Mouse (Mus musculus): ENCODE measurements around the gene Maml1. TPM values are rescaled to one million over a fixed set of nuclear protein-coding genes. Genes with fewer than 3 reads are reported as not detected.

The Maml1 gene
- total and polyA plus RNA-seq, 3 experiments, result 20.8 to 27.8 (median 26.8) TPM

DNA sequence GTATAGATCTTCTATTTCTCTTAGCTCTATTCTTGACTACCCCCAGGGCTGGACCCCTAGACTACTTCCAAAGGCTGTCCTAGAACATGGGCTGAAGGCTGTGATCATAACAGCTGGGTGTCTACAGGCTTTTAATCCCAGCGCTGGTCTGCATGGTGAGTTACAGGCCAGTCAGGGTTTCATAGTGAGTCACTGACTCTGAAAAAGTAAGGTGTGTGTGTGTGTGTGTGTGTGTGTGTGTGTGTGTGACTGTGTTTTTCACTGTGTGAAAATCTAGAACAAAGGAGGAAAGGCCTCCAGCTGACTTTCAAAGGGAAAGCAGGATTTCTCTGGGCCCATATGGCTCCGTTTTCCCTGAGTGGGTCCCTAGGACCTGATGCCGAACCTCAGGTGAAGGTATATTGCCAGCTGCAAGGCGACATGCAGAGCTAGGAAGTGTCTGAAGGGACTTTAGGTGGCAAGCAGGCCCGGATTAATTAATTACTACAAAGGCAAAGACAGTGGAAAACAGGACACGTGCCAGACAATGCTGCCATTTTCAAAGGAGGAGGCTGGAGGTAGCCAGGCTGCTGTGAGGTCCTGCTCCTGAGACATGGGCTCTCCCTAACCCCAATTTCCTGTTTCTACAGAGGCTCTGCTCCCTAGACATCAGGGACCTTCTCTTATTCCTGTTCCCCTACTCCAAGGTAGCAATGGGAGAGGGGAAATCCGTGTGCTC, 69.4 kb downstream of the Maml1 start:
- DNase-seq, result no peak

DNA sequence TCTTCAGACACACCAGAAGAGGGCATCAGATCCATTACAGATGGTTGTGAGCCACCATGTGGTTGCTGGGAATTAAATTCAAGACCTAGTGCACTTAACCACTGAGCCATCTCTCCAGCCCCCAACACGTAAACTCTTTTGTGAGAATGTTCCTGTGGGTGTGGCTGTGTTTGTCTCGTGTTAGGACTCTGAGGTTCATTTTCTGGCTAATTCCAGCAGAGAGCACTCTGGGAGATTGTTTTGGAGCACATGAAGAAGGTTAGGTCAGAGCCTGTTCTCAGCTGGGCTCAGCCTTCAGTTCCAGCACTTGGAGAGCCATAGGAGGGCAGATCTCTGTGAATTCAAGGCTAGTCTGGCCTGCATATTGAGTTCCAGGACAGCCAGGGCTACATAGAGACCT, 72.3 kb downstream of the Maml1 start:
- no peak for DNase-seq

DNA sequence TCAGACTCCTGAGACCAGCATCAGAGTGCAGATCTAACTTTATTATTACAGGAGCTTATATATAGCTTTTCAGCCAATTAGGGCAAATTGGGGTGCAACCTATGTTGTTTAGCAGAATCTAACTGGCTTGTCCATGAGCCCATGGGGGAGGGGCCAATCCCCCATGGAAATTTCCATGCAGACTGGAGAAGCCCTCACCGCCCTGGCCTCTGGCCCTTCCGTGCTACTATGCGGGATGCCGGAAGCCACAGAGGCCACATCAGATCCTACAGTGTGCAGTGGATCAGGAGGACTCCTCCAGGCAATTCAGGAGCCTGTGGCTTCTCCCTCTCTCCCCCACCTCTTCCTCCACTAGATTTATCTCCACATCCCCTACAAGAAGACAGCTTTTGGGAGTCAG, 74.3 kb downstream of the Maml1 start:
- peak; percentile 70 for DNase-seq

DNA sequence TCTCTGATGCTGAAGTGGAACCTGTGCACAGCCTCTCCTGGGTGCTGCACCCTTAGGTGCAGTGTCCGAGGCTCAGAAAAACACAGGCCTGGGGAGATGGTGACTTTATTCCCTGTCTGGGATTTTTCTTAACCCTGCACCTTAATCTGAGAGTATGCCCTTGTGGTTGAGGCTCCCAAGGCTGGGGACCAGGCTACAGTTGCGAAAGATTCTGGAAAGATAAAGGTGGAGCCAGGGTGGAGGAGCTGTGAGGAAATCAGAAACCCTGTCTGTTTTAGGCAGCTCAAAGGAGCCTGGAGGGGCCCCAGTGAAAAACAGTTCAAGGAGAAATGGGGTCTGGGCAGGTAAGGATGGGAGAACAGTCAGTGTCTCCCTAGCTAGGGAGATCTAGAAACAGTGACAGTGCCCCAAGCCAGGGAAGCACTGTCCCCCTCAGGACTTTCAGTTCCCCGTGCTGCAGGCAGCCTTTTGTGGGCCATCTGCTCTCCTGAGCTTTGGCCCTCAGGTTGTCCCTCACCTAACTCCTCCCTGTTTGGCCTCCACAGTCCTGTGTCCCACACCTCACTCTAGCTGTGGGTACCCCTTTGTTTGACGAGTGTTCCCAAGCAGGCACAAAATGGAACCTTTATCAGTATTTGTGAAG, 75.3 kb downstream of the Maml1 start:
- peak; percentile 79 for DNase-seq

DNA sequence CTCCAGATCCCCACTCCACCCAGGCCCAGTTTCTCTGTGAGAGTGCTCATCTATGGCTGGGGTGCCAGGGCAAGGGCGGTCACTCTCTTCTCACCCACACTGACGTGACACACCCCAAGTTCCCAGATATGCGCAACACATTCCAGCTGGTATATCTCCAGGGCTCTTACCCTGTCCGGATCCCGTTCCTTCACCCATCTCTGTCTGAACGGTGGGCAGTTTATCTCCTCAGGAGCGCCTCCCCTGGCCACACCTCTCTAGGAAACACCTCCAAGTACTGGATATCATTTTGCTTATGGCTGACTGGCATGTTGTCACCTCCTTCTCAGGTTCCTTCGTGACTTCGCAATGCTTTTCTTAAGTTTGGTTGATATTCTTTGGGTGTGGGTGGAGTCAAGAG, 76.5 kb downstream of the Maml1 start:
- DNase-seq, result no peak

DNA sequence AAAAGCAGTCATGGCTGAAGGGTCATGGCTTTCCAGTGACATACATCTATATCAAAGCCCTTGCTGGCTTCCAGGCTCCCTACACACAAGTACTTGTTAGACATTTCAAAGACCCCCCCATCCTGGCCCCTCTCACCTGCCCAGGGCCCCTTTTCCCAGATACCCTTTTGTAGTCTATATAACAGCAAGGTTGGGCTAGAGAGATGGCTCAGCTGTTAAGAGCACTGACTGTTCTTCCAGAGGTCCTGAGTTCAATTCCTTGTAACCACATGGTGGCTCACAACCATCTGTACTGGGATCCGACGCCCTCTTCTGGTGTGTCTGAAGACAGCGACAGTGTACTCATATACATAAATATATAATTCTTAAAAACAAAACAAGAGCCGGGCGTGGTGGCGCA, 77.5 kb downstream of the Maml1 start:
- no peak for DNase-seq

DNA sequence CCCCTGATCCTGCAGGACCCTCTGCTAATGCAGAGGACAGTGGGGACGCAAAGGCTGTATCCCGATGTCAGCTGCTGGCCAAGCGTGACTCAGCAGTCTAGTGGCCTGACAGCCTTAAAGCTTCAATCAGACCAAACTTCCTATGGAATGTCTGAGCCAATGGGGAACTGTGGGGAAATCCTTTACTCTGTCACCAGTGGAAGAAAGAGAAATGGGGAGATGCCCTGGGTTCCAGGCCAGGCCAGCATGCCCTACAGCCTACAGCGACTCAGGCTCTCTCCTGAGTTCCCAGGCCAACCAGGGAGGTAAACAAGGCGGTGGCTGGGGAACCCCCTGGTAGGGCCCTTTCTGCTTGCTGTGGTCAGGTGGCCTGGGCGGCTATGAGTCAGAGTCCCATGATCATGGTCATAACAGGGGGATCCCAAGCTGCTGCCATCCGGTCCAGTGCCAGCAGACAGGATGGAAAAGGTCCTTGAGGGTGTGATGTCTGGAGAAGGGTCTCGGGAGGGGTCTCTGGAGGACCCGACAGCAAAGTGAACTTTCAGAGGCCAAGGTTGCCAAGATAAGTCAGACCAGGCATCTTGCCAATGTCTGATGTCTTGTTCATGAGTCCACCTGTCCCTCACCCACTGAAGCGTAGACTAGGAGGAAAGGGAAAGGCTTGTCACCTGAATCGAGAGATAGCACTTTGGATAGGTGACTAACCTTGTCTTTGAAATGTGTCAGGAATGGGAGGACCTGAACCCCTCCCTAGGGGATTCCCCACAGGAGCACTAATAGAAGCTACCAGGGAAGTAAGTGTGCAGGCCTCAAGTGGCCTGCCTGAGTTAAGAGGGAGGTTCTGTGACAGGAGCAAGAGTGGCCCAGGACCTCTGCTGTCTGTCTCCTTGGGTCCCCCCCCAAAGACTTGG, 79.0 kb downstream of the Maml1 start:
- peak; percentile 96 for DNase-seq

DNA sequence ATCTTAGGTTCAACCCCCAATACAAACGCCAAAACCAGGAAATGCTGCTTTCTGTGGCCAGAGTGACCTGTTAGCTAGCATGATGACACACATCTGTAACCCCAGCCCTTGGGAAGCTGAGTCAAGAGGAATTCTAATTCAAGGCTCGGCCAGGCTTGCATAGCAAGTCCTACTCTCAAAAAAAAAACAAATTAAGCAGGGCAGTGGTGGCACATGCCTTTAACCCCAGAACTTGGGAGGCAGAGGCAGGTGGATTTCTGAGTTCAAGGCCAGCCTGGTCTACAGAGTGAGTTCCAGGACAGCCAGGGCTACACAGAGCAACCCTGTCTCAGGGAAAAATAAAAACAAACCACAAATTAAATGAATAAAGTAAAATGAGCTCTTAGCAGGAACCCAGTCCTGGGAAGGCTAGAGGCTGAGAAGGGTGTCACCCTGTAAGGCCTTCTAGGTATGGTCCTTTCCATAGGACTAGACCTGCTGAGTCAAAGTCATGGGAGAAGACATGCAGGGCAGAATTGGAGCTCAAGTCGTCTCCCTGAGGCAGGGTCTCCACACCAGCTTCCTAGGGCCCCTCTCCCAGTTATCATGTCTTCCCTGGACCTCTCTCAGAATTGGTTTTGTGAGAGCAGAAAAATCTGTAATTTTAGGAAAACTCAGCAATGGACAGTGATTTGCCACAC, 79.9 kb downstream of the Maml1 start:
- DNase-seq, result peak; percentile 77

DNA sequence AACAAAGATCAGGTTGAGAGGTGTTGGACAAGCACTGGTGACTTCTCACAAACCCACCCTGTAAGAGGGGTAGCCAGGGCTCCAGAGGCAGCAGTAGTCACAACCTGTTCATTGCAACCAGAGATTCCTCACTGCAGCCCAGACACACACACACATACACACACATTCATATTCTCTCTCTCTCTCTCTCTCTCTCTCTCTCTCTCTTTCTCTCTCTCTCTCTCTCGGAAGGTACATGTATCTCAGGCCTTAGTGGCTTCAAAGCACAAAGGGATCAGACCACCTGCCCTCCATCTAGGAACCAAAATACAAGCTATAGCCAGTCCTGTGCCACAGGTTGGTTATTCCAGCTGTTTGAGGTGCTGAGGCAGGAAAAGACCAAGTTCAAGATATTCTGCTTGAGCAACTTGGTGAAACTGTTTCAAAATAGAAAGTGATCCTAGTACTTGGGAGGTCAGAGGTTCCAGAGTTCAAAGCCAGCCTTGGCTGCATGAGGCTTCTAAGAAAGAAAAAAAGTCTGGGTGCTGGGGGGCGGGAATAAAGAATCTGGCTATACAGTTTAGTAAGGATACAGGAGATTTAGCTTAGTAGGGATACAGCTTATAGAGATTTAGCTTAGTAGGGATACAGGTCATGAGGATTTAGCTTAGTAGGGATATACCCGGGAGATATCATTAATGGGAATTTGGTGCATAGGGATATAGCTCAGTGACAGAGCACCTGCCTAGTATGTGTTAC, 80.6 kb downstream of the Maml1 start:
- no peak for DNase-seq

DNA sequence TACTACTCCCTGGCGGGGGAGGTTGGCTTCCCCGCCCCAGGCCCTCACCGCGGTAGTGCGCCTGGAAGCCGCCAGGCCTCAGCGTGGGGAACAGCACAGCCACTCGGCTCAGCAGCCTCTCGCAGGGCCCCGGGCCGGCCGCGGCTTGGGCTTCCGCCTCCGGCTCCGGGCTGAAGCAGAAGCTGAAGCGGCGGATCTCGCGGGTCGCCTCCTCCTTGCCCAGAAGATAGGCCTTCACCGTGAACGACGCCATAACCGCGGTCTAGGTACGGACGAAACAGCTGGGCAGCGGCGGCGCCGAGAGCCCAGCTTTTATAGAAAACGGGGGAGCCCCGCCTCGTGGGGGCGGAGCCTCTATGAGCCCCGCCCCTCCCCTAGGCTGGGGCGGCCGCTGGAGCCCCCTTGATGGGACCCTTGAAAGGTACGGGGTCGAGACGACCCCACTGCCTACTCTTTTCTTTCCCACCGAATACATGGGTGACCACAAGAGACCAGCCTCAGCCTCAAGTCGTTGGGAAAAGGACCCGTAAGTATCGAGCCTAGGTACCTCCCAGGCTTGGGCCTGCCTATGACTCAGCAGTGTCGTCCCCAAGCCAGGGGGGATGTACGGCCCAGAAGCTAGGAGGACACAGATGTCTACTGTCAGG, 81.5 kb downstream of the Maml1 start, which contains the start of the genes Sqstm1 and Mgat4b:
Sqstm1 (minus strand) TSS at position 323 of the 647 bp plus-strand sequence.
Mgat4b (plus strand) TSS at position 386 of the 647 bp plus-strand sequence.
- peak; percentile 92 for DNase-seq

DNA sequence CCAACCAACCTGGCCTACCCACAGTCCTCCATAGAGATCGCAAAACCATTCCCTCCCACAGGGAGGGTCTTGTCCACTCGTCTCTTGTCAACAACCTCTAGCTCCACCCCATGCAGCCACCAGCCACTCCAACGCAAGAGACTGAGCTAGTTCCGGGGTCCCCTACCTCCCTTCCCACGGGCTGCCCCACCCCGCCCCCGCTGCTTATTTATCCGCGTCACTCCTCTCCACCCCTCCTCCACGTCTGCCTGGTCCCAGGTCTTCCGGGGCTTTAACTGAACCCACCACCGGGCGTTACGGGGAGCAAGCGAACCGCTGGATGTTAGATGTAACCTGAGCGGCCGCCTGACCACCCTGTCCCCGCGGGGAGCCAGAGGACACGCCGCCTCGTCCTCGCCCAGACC, 82.0 kb downstream of the Maml1 start:
- DNase-seq, result peak; percentile 93

DNA sequence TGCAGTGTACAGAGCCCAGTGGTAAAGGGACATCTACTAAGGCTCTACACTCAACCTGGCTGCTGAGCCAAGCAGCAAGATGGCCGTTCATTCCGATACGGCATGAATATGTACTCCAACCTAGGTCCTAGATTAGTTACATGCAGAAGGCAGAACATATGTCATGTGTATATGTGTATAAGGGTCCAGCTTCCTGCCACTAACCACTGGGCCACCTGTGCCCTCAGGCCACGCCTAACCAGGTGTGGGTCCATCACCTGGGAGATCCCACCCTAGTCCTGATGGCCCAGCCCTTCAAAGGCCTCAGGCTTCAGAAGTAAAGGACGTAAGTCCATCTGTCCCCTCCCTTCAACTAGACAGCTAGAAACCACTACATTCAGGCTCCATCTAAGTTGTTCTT, 84.1 kb downstream of the Maml1 start:
- DNase-seq, result no peak

DNA sequence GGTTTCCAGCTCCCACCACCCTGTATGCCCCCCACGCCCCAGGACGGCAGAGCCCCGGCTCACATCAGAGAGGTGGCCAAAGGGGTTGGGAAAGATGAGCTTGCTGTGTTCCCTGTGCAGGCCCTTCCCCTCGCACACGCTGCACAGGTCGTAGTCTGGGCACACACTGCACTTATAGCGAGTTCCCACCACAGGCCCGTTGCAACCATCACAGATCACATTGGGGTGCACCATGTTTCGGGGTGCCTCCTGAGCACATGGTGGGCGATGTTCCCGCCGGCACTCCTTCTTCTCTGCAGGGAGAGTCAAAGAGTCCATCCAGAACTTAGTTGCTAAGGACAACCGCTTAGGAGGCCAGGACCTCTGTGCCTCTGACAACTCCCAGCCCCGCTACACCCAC, 84.8 kb downstream of the Maml1 start:
- DNase-seq, result no peak

DNA sequence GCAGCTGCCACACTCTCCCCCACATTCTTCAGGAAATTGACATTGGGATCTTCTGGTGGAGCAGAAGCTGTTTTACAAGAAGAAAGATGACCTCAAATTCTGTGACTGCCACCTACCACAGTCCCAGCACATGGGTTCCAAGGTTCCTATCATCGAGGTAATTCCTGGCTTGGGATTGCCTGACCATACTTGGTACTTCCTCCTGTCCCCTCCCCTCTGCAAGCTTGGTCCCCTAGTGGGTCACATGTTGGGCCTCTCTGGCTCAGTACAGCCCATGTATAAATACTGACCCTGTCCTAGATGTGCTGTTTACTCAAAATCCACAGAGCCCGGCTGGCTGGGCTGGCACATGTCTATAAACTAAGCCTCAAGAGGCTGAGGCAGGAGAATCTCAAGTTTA, 86.1 kb downstream of the Maml1 start:
- no peak for DNase-seq

Small RNA genes within 50 kb of the gene (microRNA-seq; reads per million reads assigned to microRNA genes)
- gene Mir6919, result 0.66 to 2.1 reads per million in 2 experiments

Other genes with a start within 250 kb of the Maml1 start
- 100 to 1,000 TPM; 145 TPM for gene Tbc1d9b, start 160.9 kb downstream of the Maml1 start, total RNA-seq (2021)
- 165 and 168 TPM in 2 replicates for gene Tbc1d9b, start 160.9 kb downstream of the Maml1 start, polyA plus RNA-seq (2012; rRNA removed)
- gene Mrnip, start 117.9 kb downstream of the Maml1 start, total RNA-seq (2021), result 10 to 100 TPM in 1 of 2 experiments, 1 to 10 TPM in 1; 4.9 to 11.5 TPM
- 6.6 and 8.7 TPM in 2 replicates for gene Mrnip, start 117.9 kb downstream of the Maml1 start, polyA plus RNA-seq (2012; rRNA removed)
- 1,000 to 10,000 TPM in 1 of 2 experiments, 100 to 1,000 TPM in 1; 696 to 1,341 TPM for gene Sqstm1, start 81.5 kb downstream of the Maml1 start, total RNA-seq (2021)
- 517 and 655 TPM in 2 replicates for gene Sqstm1, start 81.5 kb downstream of the Maml1 start, polyA plus RNA-seq (2012; rRNA removed)
- 100 to 1,000 TPM; 119 to 128 TPM for gene Mgat4b, start 81.4 kb downstream of the Maml1 start, total RNA-seq (2021)
- 347 and 361 TPM in 2 replicates for gene Mgat4b, start 81.4 kb downstream of the Maml1 start, polyA plus RNA-seq (2012; rRNA removed)
- 10 to 100 TPM; 17.0 to 21.6 TPM for gene Ltc4s, start 53.7 kb downstream of the Maml1 start, total RNA-seq (2021)
- gene Ltc4s, start 53.7 kb downstream of the Maml1 start, polyA plus RNA-seq (2012; rRNA removed), result 83.6 and 186 TPM in 2 replicates
- gene Canx, start 33.4 kb upstream of the Maml1 start, total RNA-seq (2021), result 100 to 1,000 TPM; 479 to 498 TPM
- gene Canx, start 33.4 kb upstream of the Maml1 start, polyA plus RNA-seq (2012; rRNA removed), result 13.9 and 19.7 TPM in 2 replicates
- not detected for gene Cby3, start 62.2 kb upstream of the Maml1 start, total RNA-seq (2021)
- 0.57 TPM in 1 of 2 replicates, not detected in the other for gene Cby3, start 62.2 kb upstream of the Maml1 start, polyA plus RNA-seq (2012; rRNA removed)
- gene Hnrnph1, start 84.7 kb upstream of the Maml1 start, total RNA-seq (2021), result 100 to 1,000 TPM; 225 to 240 TPM
- gene Hnrnph1, start 84.7 kb upstream of the Maml1 start, polyA plus RNA-seq (2012; rRNA removed), result 13.4 and 13.7 TPM in 2 replicates
- 10 to 100 TPM; 33.8 to 45.8 TPM for gene Rufy1, start 138.8 kb upstream of the Maml1 start, total RNA-seq (2021)
- gene Rufy1, start 138.8 kb upstream of the Maml1 start, polyA plus RNA-seq (2012; rRNA removed), result 23.5 and 24.6 TPM in 2 replicates